Mouse (Mus musculus): ENCODE measurements at regions not wholly inside any gene's neighbourhood (a gene's known extent, or its start where the extent isn't known, plus 50 kb on each side); places are given as distances from the start of the nearest gene placed in this dataset.

- DNase-seq = no peak
These were observed 182.4 kb downstream of the Tle3 start for GRCm38 (mm10) chr9:61554611-61555010.

GRCm38 (mm10) chr9:61553626-61554025 lies 181.5 kb downstream of the Tle3 start:
- DNase-seq = no peak

GRCm38 (mm10) chr9:61551361-61551760 lies 179.2 kb downstream of the Tle3 start:
- no peak for DNase-seq

- no peak for DNase-seq
These were observed 178.2 kb downstream of the Tle3 start for GRCm38 (mm10) chr9:61550326-61550725.

GRCm38 (mm10) chr9:61549692-61550241 lies 177.6 kb downstream of the Tle3 start:
- DNase-seq = no peak

- no peak for DNase-seq
These were observed 165.4 kb downstream of the Tle3 start for GRCm38 (mm10) chr9:61537316-61538189.

- no peak for DNase-seq
These were observed 161.1 kb downstream of the Tle3 start for GRCm38 (mm10) chr9:61533237-61533636.

- DNase-seq = no peak
These were observed 158.3 kb downstream of the Tle3 start for GRCm38 (mm10) chr9:61530263-61531045.

GRCm38 (mm10) chr9:61528286-61528865 lies 156.2 kb downstream of the Tle3 start:
- DNase-seq = no peak

- no peak for DNase-seq
These were observed 155.4 kb downstream of the Tle3 start for GRCm38 (mm10) chr9:61527491-61528056.

- DNase-seq = no peak
These were observed 148.0 kb downstream of the Tle3 start for GRCm38 (mm10) chr9:61520136-61520535.

GRCm38 (mm10) chr9:61517906-61518305 lies 145.7 kb downstream of the Tle3 start:
- no peak for DNase-seq

GRCm38 (mm10) chr9:61511436-61511835 lies 139.3 kb downstream of the Tle3 start:
- DNase-seq = no peak

GRCm38 (mm10) chr9:61510217-61510893 lies 138.2 kb downstream of the Tle3 start:
- peak; percentile 4 for DNase-seq

GRCm38 (mm10) chr9:61509591-61510191 lies 137.5 kb downstream of the Tle3 start:
- peak; percentile 52 for DNase-seq

GRCm38 (mm10) chr9:61509091-61509490 lies 136.9 kb downstream of the Tle3 start:
- no peak for DNase-seq

- DNase-seq = no peak
These were observed 128.7 kb downstream of the Tle3 start for GRCm38 (mm10) chr9:61500851-61501250.

- no peak for DNase-seq
These were observed 120.7 kb downstream of the Tle3 start for GRCm38 (mm10) chr9:61492896-61493295.

- no peak for DNase-seq
These were observed 119.1 kb downstream of the Tle3 start for GRCm38 (mm10) chr9:61491131-61491712.

- DNase-seq = no peak
These were observed 117.8 kb downstream of the Tle3 start for GRCm38 (mm10) chr9:61489983-61490382.

- no peak for DNase-seq
These were observed 117.0 kb downstream of the Tle3 start for GRCm38 (mm10) chr9:61489147-61489546.

Data from thymus, postnatal 25 days (tissue).